Mouse (Mus musculus) bone marrow macrophage, adult 2 months (primary cell): ENCODE data around the gene Prlhr.

Source experiments
- CTCF ChIP-seq: IDR thresholded peaks from 2 replicates; pipeline ENCODE4 v1.5.1; 2012; ENCODE audit warnings: low read depth, mild to moderate bottlenecking, low read length, moderate library complexity
- POLR2A ChIP-seq: IDR thresholded peaks from 2 replicates; pipeline ENCODE4 v1.6.1; 2012; ENCODE audit warnings: mild to moderate bottlenecking, low read depth, low read length, borderline replicate concordance

DNA sequence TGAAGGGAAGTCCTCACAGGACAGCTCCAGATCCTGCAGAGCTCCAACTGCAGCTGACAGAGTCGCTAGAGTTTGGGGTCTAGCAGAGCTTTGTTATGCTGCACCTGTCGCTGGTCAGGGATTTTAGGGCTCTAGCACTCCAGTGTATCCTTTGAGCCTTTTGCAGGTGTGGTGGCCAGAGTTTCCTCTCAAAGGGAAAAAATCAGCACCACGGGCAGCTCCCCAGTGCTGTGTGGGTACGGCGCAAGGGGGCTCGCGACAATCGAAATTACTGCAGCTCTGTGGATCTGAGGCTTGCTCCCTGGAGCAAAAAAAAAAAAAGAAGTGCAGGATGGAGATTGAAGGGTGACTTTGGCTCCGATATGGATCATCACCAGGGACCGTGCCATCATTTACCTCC, 742 bp upstream of the Prlhr start:
- no peak for TF ChIP-seq CTCF
- TF ChIP-seq POLR2A, result no peak
